Comparison of ENCODE assay signal across 30 mouse cellular contexts in genomic region chr12:40152353-40153069, GRCm38 (mm10). TPM values are rescaled to one million over a fixed set of nuclear protein-coding genes. Genes with fewer than 3 reads are reported as not detected.
A peak's percentile ranks its signal among the peaks of the same experiment; 100 is the strongest.
DNase-seq lines count a peak whose midpoint lies in the region; ATAC-seq and TF ChIP-seq lines count a peak whose summit lies in the region.
"Had no signal": no experiment of that assay in that cellular context is flagged by ENCODE, and none has a peak within 500 bp of the region (broad histone marks: within the 10 kb centered on the region; RNA-seq: fewer than 3 reads in every experiment).

No protein-coding gene starts in this region.

- no peaks in the 10 kb centered on the region for H3K9me3 ChIP-seq in CH12.LX (replicated peaks; ENCODE audit: low read length)
- no peaks in the 10 kb centered on the region for H3K9me3 ChIP-seq in embryonic facial prominence, embryonic 12.5 days
- H3K9me3 ChIP-seq in limb, embryonic 10.5 days (replicated peaks), result no peaks in the 10 kb centered on the region
- H3K9me3 ChIP-seq: heart, embryonic 15.5 days; limb, embryonic 12.5 days; liver, embryonic 12.5 days; midbrain, embryonic 12.5 days; neural tube, embryonic 13.5 days; stomach, embryonic 15.5 days had no signal

- WGBS in embryonic facial prominence, embryonic 12.5 days, result 53% methylated on average over 8 of the region's 8 CpGs
- 82% methylated on average over 8 of the region's 8 CpGs for WGBS in cerebellum, adult 2 months
- WGBS in limb, embryonic 10.5 days, result 83% methylated on average over 8 of the region's 8 CpGs

- no peak for TF ChIP-seq CTCF in CH12.LX (conservative IDR thresholded peaks at IDR 0.05 in 1 of 2, IDR thresholded peaks at IDR 0.05 in 1 of 2; ENCODE audit: low read depth in 2 of 2, low read length in 2 of 2)
- TF ChIP-seq CTCF in cerebellum, adult 2 months (IDR thresholded peaks at IDR 0.05; ENCODE audit: borderline replicate concordance, insufficient read depth, low read depth, low read length), result no peak

- no peak for TF ChIP-seq POLR2A in CH12.LX (IDR thresholded peaks at IDR 0.05; ENCODE audit: low read depth, low read length)
- no peak for TF ChIP-seq POLR2A in cerebellum, adult 2 months (IDR thresholded peaks at IDR 0.05; ENCODE audit: borderline replicate concordance, insufficient read depth, low read length)

- in situ Hi-C loops in CH12.LX (cut with MboI; ENCODE audit: low pct_ligation_motif_present, low pct_unique_long_range_greater_than_20kb, low sequenced_read_pairs), result loop anchor here (25.0 kb wide), 1 partner anchor 640 kb away; no protein-coding TSS in a partner anchor

- no peak for DNase-seq in frontal cortex, adult 2 months (ENCODE audit: extremely low spot score in 1 of 2, low spot score in 1 of 2)
- no peak for DNase-seq in CH12.LX (ENCODE audit: extremely low read depth)
- no peak for DNase-seq in cerebellum, adult 2 months
- DNase-seq in thymus, postnatal 36 days, result no peak
- no peak for DNase-seq in limb, embryonic 10.5 days (ENCODE audit: low spot score)
- DNase-seq: adrenal gland, postnatal 36 days; cerebellum, adult 9-10 months; heart, adult 18-20 months; heart, postnatal 4 days; kidney, postnatal 36 days; layer of hippocampus, adult 9-11 months; lung, embryonic 14.5 days; lung, postnatal 4 days; thymus, adult 2 months had no signal

- TF ChIP-seq RAD21 in CH12.LX (IDR thresholded peaks at IDR 0.05; ENCODE audit: low read depth, low read length), result no peak

- dilution Hi-C loops in CH12.LX (cut with MboI; ENCODE audit: extremely low pct_ligation_motif_present, extremely low pct_unique_long_range_greater_than_20kb, low sequenced_read_pairs), result no loop called here

- no peaks in the 10 kb centered on the region for H3K36me3 ChIP-seq in CH12.LX (replicated peaks in 1 of 2; ENCODE audit: control insufficient read depth in 1 of 2, insufficient read depth in 1 of 2, low read length in 1 of 2)
- no peaks in the 10 kb centered on the region for H3K36me3 ChIP-seq in embryonic facial prominence, embryonic 12.5 days
- no peaks in the 10 kb centered on the region for H3K36me3 ChIP-seq in limb, embryonic 10.5 days
- H3K36me3 ChIP-seq: heart, embryonic 15.5 days; limb, embryonic 12.5 days; liver, embryonic 12.5 days; midbrain, embryonic 12.5 days; neural tube, embryonic 13.5 days; stomach, embryonic 15.5 days had no signal

- no peaks in the 10 kb centered on the region for H3K27me3 ChIP-seq in CH12.LX (replicated peaks)
- no peaks in the 10 kb centered on the region for H3K27me3 ChIP-seq in embryonic facial prominence, embryonic 12.5 days
- no peaks in the 10 kb centered on the region for H3K27me3 ChIP-seq in cerebellum, adult 2 months (ENCODE audit: control insufficient read depth, insufficient read depth, low read length)
- H3K27me3 ChIP-seq in limb, embryonic 10.5 days (ENCODE audit: low read depth, poor library complexity, severe bottlenecking), result no peaks in the 10 kb centered on the region
- H3K27me3 ChIP-seq: heart, embryonic 15.5 days; limb, embryonic 12.5 days; liver, embryonic 12.5 days; midbrain, embryonic 12.5 days; neural tube, embryonic 13.5 days; Patski; stomach, embryonic 15.5 days had no signal

- H3K4me2 ChIP-seq in CH12.LX (ENCODE audit: insufficient read depth, low read depth, poor library complexity, severe bottlenecking), result peak overlapping the region; percentile 50; the same call in 1 of the 2 replicates
- no peak overlapping the region for H3K4me2 ChIP-seq in embryonic facial prominence, embryonic 12.5 days (replicated peaks)
- H3K4me2 ChIP-seq: heart, embryonic 15.5 days; limb, embryonic 12.5 days; liver, embryonic 12.5 days; lung, embryonic 14.5 days; midbrain, embryonic 12.5 days; neural tube, embryonic 13.5 days; stomach, embryonic 15.5 days had no signal

- H3K79me2 ChIP-seq in CH12.LX (replicated peaks; ENCODE audit: control insufficient read depth, extremely low read depth, insufficient read depth, poor library complexity, severe bottlenecking), result no peaks in the 10 kb centered on the region

- H3K4me1 ChIP-seq in CH12.LX (ENCODE audit: control insufficient read depth in 1 of 2, insufficient read depth in 2 of 2), result peaks cover 3 to 6% of the 10 kb centered on the region in 2 experiments
- H3K4me1 ChIP-seq in embryonic facial prominence, embryonic 12.5 days, result no peaks in the 10 kb centered on the region
- no peaks in the 10 kb centered on the region for H3K4me1 ChIP-seq in cerebellum, adult 2 months (ENCODE audit: control insufficient read depth, insufficient read depth, low read length)
- 0 out of 2 replicates have a peak, but pooled peaks cover 2% of the 10 kb centered on the region for H3K4me1 ChIP-seq in limb, embryonic 10.5 days
- H3K4me1 ChIP-seq: heart, embryonic 15.5 days; limb, embryonic 12.5 days; liver, embryonic 12.5 days; midbrain, embryonic 12.5 days; neural tube, embryonic 13.5 days; stomach, embryonic 15.5 days had no signal

- no peak for TF ChIP-seq EP300 in CH12.LX (IDR thresholded peaks at IDR 0.05; ENCODE audit: low read length)

- peak overlapping the region in 1 of 3 experiments; percentile 29 for H3K4me3 ChIP-seq in CH12.LX (replicated peaks in 1 of 3; ENCODE audit: low read depth in 2 of 3, low read length in 2 of 3, poor library complexity in 1 of 3)
- H3K4me3 ChIP-seq in embryonic facial prominence, embryonic 12.5 days, result no peak overlapping the region
- H3K4me3 ChIP-seq in cerebellum, adult 2 months (replicated peaks; ENCODE audit: insufficient read depth, low read depth, low read length), result no peak overlapping the region
- H3K4me3 ChIP-seq in limb, embryonic 10.5 days, result no peak overlapping the region
- H3K4me3 ChIP-seq: erythroblast, embryonic 14.5 days; heart, embryonic 15.5 days; limb, embryonic 12.5 days; liver, embryonic 12.5 days; midbrain, embryonic 12.5 days; neural tube, embryonic 13.5 days; stomach, embryonic 15.5 days had no signal

- no peak overlapping the region for H3K9ac ChIP-seq in CH12.LX (ENCODE audit: insufficient read depth, low read depth)
- no peak overlapping the region for H3K9ac ChIP-seq in embryonic facial prominence, embryonic 12.5 days
- H3K9ac ChIP-seq: heart, embryonic 15.5 days; limb, embryonic 12.5 days; liver, embryonic 12.5 days; lung, embryonic 14.5 days; midbrain, embryonic 12.5 days; neural tube, embryonic 13.5 days; stomach, embryonic 15.5 days had no signal

- H3K27ac ChIP-seq in CH12.LX (ENCODE audit: insufficient read depth, low read depth), result no peak overlapping the region
- H3K27ac ChIP-seq in embryonic facial prominence, embryonic 12.5 days, result 0 out of 2 replicates have a peak overlapping the region, but pooled peaks have one; percentile 46
- no peak overlapping the region for H3K27ac ChIP-seq in cerebellum, adult 2 months (ENCODE audit: insufficient read depth, low read length)
- H3K27ac ChIP-seq in limb, embryonic 10.5 days, result no peak overlapping the region
- H3K27ac ChIP-seq: heart, embryonic 15.5 days; limb, embryonic 12.5 days; liver, embryonic 12.5 days; midbrain, embryonic 12.5 days; neural tube, embryonic 13.5 days; stomach, embryonic 15.5 days had no signal

- 0 out of 2 replicates have a peak, but pooled peaks have one; percentile 16 for ATAC-seq in frontal cortex, adult (ENCODE audit: low TSS enrichment)
- no peak for ATAC-seq in embryonic facial prominence, embryonic 12.5 days (ENCODE audit: insufficient number of reproducible peaks, insufficient read depth, low FRiP score, low TSS enrichment)
- ATAC-seq in megakaryocyte progenitor cell, adult 5-6 weeks (replicated peaks; ENCODE audit: poor library complexity), result peak; percentile 76
- ATAC-seq: activated CD4-positive, CD25-positive, alpha-beta regulatory T cell, adult 4 months; forebrain, embryonic 14.5 days; hindbrain, embryonic 16.5 days; intestine, embryonic 16.5 days; liver, embryonic 12.5 days; Patski had no signal

TF ChIP-seq in CH12.LX, 34 proteins besides CTCF, POLR2A, EP300 and RAD21 (continues in another document):
- no peak for TF ChIP-seq ETS1 (conservative IDR thresholded peaks at IDR 0.05; ENCODE audit: low read depth, low read length)
- no peak for TF ChIP-seq JUN (IDR thresholded peaks at IDR 0.05; ENCODE audit: insufficient read depth, low read depth, low read length)
- no peak for TF ChIP-seq ELF1 (IDR thresholded peaks at IDR 0.05; ENCODE audit: low read depth, low read length)
- TF ChIP-seq POLR2AphosphoS2 (IDR thresholded peaks at IDR 0.05; ENCODE audit: low read depth, low read length), result no peak
- no peak for TF ChIP-seq UBTF (IDR thresholded peaks at IDR 0.05; ENCODE audit: low read depth, low read length)
- TF ChIP-seq SMC3 (IDR thresholded peaks at IDR 0.05; ENCODE audit: low read depth, low read length), result no peak
- TF ChIP-seq CHD1 (IDR thresholded peaks at IDR 0.05; ENCODE audit: low read depth, low read length), result no peak
- TF ChIP-seq SIN3A (IDR thresholded peaks at IDR 0.05; ENCODE audit: low read length), result no peak
- TF ChIP-seq MAFK (IDR thresholded peaks at IDR 0.05; ENCODE audit: insufficient replicate concordance, low read length), result no peak
- TF ChIP-seq NELFE (IDR thresholded peaks at IDR 0.05; ENCODE audit: low read depth, low read length), result no peak
- TF ChIP-seq TCF12 (IDR thresholded peaks at IDR 0.05; ENCODE audit: low read depth, low read length), result no peak
- no peak for TF ChIP-seq ZNF384 (IDR thresholded peaks at IDR 0.05; ENCODE audit: low read depth, low read length)
- TF ChIP-seq PAX5 (IDR thresholded peaks at IDR 0.05; ENCODE audit: low read length), result no peak

RNA-seq across cellular contexts. Expression of gene Scin, which starts 18.5 kb away (rescaled TPM):
- 0.20 and 0.29 TPM in 2 replicates for polyA plus RNA-seq in frontal cortex, adult 2 months (2012; rRNA removed)
- 0.04 TPM in 1 of 2 replicates, not detected in the other for total RNA-seq in CH12.LX (2012; rRNA removed)
- total RNA-seq in CH12.LX (2014; rRNA removed), result not detected in 2 replicates
- not detected in 2 replicates for polyA plus RNA-seq in CH12.LX (2012; ENCODE audit: insufficient read length, low read depth)
- polyA plus RNA-seq in embryonic facial prominence, embryonic 12.5 days (2016; fragmentation: Nextera tagmentation; extraction: Ambion mirVana), result 2.0 and 3.1 TPM in 2 replicates
- total RNA-seq in megakaryocyte progenitor cell, adult 5-6 weeks (2015), result 1.8 and 2.9 TPM in 2 replicates
- total RNA-seq in megakaryocyte progenitor cell, adult 5-6 weeks (2017), result 3.2 and 4.6 TPM in 2 replicates
- polyA plus RNA-seq in cerebellum, adult 2 months (2012; rRNA removed), result 0.25 and 0.35 TPM in 2 replicates
- polyA plus RNA-seq in limb, embryonic 10.5 days (2016; fragmentation: Nextera tagmentation; extraction: Ambion mirVana), result 0.09 TPM in 1 of 2 replicates, not detected in the other
- polyA plus RNA-seq: forebrain, embryonic 14.5 days; hindbrain, embryonic 16.5 days had no signal

RNA-seq across cellular contexts. Expression of gene Lsmem1, which starts 46.8 kb away (rescaled TPM):
- polyA plus RNA-seq in frontal cortex, adult 2 months (2012; rRNA removed), result 2.1 TPM in 2 replicates
- total RNA-seq in CH12.LX (2012; rRNA removed) (not detected in 2 replicates), CH12.LX (2014; rRNA removed) (not detected in 2 replicates)
- not detected in 2 replicates for polyA plus RNA-seq in CH12.LX (2012; ENCODE audit: insufficient read length, low read depth)
- polyA plus RNA-seq in embryonic facial prominence, embryonic 12.5 days (2016; fragmentation: Nextera tagmentation; extraction: Ambion mirVana), result 0.14 and 0.29 TPM in 2 replicates
- not detected in 2 replicates for total RNA-seq in megakaryocyte progenitor cell, adult 5-6 weeks (2015)
- total RNA-seq in megakaryocyte progenitor cell, adult 5-6 weeks (2017), result 0.24 and 0.54 TPM in 2 replicates
- polyA plus RNA-seq in cerebellum, adult 2 months (2012; rRNA removed), result 2.0 and 2.4 TPM in 2 replicates
- polyA plus RNA-seq in limb, embryonic 10.5 days (2016; fragmentation: Nextera tagmentation; extraction: Ambion mirVana), result not detected in 2 replicates
- total RNA-seq: adrenal gland, postnatal 36 days had no signal
- polyA plus RNA-seq: erythroblast, embryonic 14.5 days; forebrain, embryonic 14.5 days; hindbrain, embryonic 16.5 days; intestine, embryonic 16.5 days; kidney, embryonic 14.5 days; liver, embryonic 12.5 days; lung, embryonic 14.5 days; midbrain, embryonic 12.5 days; Patski had no signal
